Mouse (Mus musculus): ENCODE results near the gene Tnfaip2. TPM values are rescaled to one million over a fixed set of nuclear protein-coding genes. Genes with fewer than 3 reads are reported as not detected.

Gene Tnfaip2
- total RNA-seq, 1 experiment: 4.1 TPM

GRCm38 (mm10) chr12:111448931-111449705 is 6.8 kb downstream of the Tnfaip2 start:
- no peaks in the 10 kb centered on the region for H3K9me3 ChIP-seq (ENCODE audit: control insufficient read depth, insufficient read depth, low read depth, low read length)
- H3K4me1 ChIP-seq (ENCODE audit: control insufficient read depth in 2 of 2, insufficient read depth in 2 of 2, low read length in 2 of 2, poor library complexity in 1 of 2): peaks cover 0 to 8% of the 10 kb centered on the region in 2 experiments; a peak in 1 of 4 replicates
- H3K9ac ChIP-seq (ENCODE audit: insufficient read depth, low read depth, low read length, poor library complexity, severe bottlenecking): no peak overlapping the region
- in situ Hi-C loops (cut with MboI; ENCODE audit: low sequenced_read_pairs in 2 of 2, unreplicated experiment in 2 of 2): no loop called here
- H3K36me3 ChIP-seq (ENCODE audit: control insufficient read depth, insufficient read depth, low read length, poor library complexity, severe bottlenecking): no peaks in the 10 kb centered on the region
- H3K4me3 ChIP-seq (ENCODE audit: insufficient read depth in 1 of 2, low read depth in 1 of 2, low read length in 2 of 2, poor library complexity in 1 of 2, severe bottlenecking in 1 of 2): no peak overlapping the region
- TF ChIP-seq MAFK (IDR thresholded peaks at IDR 0.05; ENCODE audit: insufficient read depth, low read depth, low read length) (no peak), HCFC1 (IDR thresholded peaks at IDR 0.05; ENCODE audit: borderline replicate concordance, insufficient read depth, low read length) (no peak), ZNF384 (IDR thresholded peaks at IDR 0.05; ENCODE audit: low read depth, low read length) (no peak), ZC3H11A (IDR thresholded peaks at IDR 0.05; ENCODE audit: borderline replicate concordance, low read depth, low read length) (no peak), CHD2 (IDR thresholded peaks at IDR 0.05; ENCODE audit: low read depth, low read length) (no peak)
- H3K27ac ChIP-seq (ENCODE audit: insufficient read depth, low read depth, low read length, poor library complexity, severe bottlenecking): no peak overlapping the region
- DNase-seq (ENCODE audit: low read depth, low spot score): no peak

DNA sequence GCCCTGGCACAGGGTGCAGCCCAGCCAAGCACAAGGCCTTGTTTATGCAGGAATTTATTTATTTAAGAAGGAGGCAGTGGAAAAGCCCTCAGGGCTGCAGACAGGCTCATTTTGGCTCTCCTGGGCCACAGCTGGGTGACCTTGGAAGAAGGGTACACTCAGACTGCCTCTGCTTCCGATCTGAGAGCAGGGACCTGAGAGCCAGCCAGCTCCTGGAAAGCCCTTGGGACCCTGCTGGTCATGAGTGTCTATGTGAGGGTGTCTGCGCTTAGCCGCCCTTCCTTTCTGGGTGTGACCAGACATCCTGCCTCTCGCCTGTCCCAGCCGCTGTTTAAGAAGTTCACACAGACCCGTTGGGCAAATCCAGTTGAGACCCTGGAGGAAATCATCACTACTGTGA is 8.1 kb downstream of the Tnfaip2 start:
- no peak overlapping the region for H3K9ac ChIP-seq (ENCODE audit: insufficient read depth, low read depth, low read length, poor library complexity, severe bottlenecking)
- TF ChIP-seq ZC3H11A (IDR thresholded peaks at IDR 0.05; ENCODE audit: borderline replicate concordance, low read depth, low read length) (no peak), MAFK (IDR thresholded peaks at IDR 0.05; ENCODE audit: insufficient read depth, low read depth, low read length) (no peak), CHD2 (IDR thresholded peaks at IDR 0.05; ENCODE audit: low read depth, low read length) (no peak), HCFC1 (IDR thresholded peaks at IDR 0.05; ENCODE audit: borderline replicate concordance, insufficient read depth, low read length) (no peak)

GRCm38 (mm10) chr12:111451561-111451960 is 9.3 kb downstream of the Tnfaip2 start:
- no peak overlapping the region for H3K4me3 ChIP-seq (ENCODE audit: insufficient read depth in 1 of 2, low read depth in 1 of 2, low read length in 2 of 2, poor library complexity in 1 of 2, severe bottlenecking in 1 of 2)
- no peaks in the 10 kb centered on the region for H3K9me3 ChIP-seq (ENCODE audit: control insufficient read depth, insufficient read depth, low read depth, low read length)
- in situ Hi-C loops (cut with MboI; ENCODE audit: low sequenced_read_pairs in 2 of 2, unreplicated experiment in 2 of 2): no loop called here
- no peak for TF ChIP-seq MAFK (IDR thresholded peaks at IDR 0.05; ENCODE audit: insufficient read depth, low read depth, low read length)
- TF ChIP-seq HCFC1 (IDR thresholded peaks at IDR 0.05; ENCODE audit: borderline replicate concordance, insufficient read depth, low read length): no peak
- no peak for TF ChIP-seq ZC3H11A (IDR thresholded peaks at IDR 0.05; ENCODE audit: borderline replicate concordance, low read depth, low read length)
- no peak for TF ChIP-seq ZNF384 (IDR thresholded peaks at IDR 0.05; ENCODE audit: low read depth, low read length)
- no peak for DNase-seq (ENCODE audit: low read depth, low spot score)
- no peaks in the 10 kb centered on the region for H3K36me3 ChIP-seq (ENCODE audit: control insufficient read depth, insufficient read depth, low read length, poor library complexity, severe bottlenecking)
- no peak overlapping the region for H3K9ac ChIP-seq (ENCODE audit: insufficient read depth, low read depth, low read length, poor library complexity, severe bottlenecking)
- H3K27ac ChIP-seq (ENCODE audit: insufficient read depth, low read depth, low read length, poor library complexity, severe bottlenecking): no peak overlapping the region
- peaks cover 0 to 8% of the 10 kb centered on the region in 2 experiments; a peak in 1 of 4 replicates for H3K4me1 ChIP-seq (ENCODE audit: control insufficient read depth in 2 of 2, insufficient read depth in 2 of 2, low read length in 2 of 2, poor library complexity in 1 of 2)

More for the DNA sequence above, 8.1 kb downstream of the Tnfaip2 start:
- in situ Hi-C loops (cut with MboI; ENCODE audit: low sequenced_read_pairs in 2 of 2, unreplicated experiment in 2 of 2): no loop called here
- Histone ChIP-seq H3K4me3 (ENCODE audit: insufficient read depth in 1 of 2, low read depth in 1 of 2, low read length in 2 of 2, poor library complexity in 1 of 2, severe bottlenecking in 1 of 2) (no peak overlapping the region), H3K36me3 (ENCODE audit: control insufficient read depth, insufficient read depth, low read length, poor library complexity, severe bottlenecking) (no peaks in the 10 kb centered on the region), H3K9me3 (ENCODE audit: control insufficient read depth, insufficient read depth, low read depth, low read length) (no peaks in the 10 kb centered on the region), H3K4me1 (ENCODE audit: control insufficient read depth in 2 of 2, insufficient read depth in 2 of 2, low read length in 2 of 2, poor library complexity in 1 of 2) (peaks cover 0 to 8% of the 10 kb centered on the region in 2 experiments; a peak in 1 of 4 replicates), H3K27ac (ENCODE audit: insufficient read depth, low read depth, low read length, poor library complexity, severe bottlenecking) (no peak overlapping the region)
- no peak for DNase-seq (ENCODE audit: low read depth, low spot score)

GRCm38 (mm10) chr12:111454021-111454420 is 11.8 kb downstream of the Tnfaip2 start:
- Histone ChIP-seq H3K9me3 (ENCODE audit: control insufficient read depth, insufficient read depth, low read depth, low read length) (no peaks in the 10 kb centered on the region), H3K4me3 (ENCODE audit: insufficient read depth in 1 of 2, low read depth in 1 of 2, low read length in 2 of 2, poor library complexity in 1 of 2, severe bottlenecking in 1 of 2) (no peak overlapping the region), H3K36me3 (ENCODE audit: control insufficient read depth, insufficient read depth, low read length, poor library complexity, severe bottlenecking) (no peaks in the 10 kb centered on the region; the same call in 1 of the 2 replicates), H3K27ac (ENCODE audit: insufficient read depth, low read depth, low read length, poor library complexity, severe bottlenecking) (no peak overlapping the region), H3K9ac (ENCODE audit: insufficient read depth, low read depth, low read length, poor library complexity, severe bottlenecking) (no peak overlapping the region), H3K4me1 (ENCODE audit: control insufficient read depth in 2 of 2, insufficient read depth in 2 of 2, low read length in 2 of 2, poor library complexity in 1 of 2) (peaks cover 0 to 7% of the 10 kb centered on the region in 2 experiments; a peak in 1 of 4 replicates)
- TF ChIP-seq ZC3H11A (IDR thresholded peaks at IDR 0.05; ENCODE audit: borderline replicate concordance, low read depth, low read length) (no peak), ZNF384 (IDR thresholded peaks at IDR 0.05; ENCODE audit: low read depth, low read length) (no peak), CHD2 (IDR thresholded peaks at IDR 0.05; ENCODE audit: low read depth, low read length) (no peak), MAFK (IDR thresholded peaks at IDR 0.05; ENCODE audit: insufficient read depth, low read depth, low read length) (no peak), HCFC1 (IDR thresholded peaks at IDR 0.05; ENCODE audit: borderline replicate concordance, insufficient read depth, low read length) (no peak)
- no peak for DNase-seq (ENCODE audit: low read depth, low spot score)
- in situ Hi-C loops (cut with MboI; ENCODE audit: low sequenced_read_pairs in 2 of 2, unreplicated experiment in 2 of 2): no loop called here

All from ES-E14 (cell line).